Mouse (Mus musculus): ENCODE data around the gene P3h1.
A peak's percentile ranks its signal among the peaks of the same experiment; 100 is the strongest.

P3h1 gene

GRCm38 (mm10) chr4:119232410-119233255, at the start of gene P3h1, which contains the start of gene AU022252:
TSS of gene P3h1 (plus strand) at chr4:119232915.
TSS of gene AU022252 (minus strand) at chr4:119232712.
- peak; percentile 99 for DNase-seq

DNA sequence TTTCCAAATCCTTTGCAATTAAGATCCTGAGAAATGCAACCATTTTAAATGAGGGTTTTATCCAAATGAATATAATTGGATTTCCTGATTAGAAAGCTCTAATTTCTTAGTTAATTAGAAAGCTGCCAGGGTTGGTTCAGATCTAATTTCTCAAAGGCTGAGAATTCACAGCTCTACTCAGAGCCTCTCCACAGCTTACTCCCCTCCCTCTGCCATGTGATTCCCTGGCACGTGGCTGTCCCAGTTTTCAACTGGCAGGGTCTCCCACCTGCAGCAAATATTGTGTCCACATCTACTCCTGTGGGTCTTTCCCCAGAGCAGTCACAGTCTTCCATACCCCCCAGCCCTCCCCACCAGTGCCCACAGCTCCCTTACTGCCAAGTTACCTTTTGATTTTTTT, 49.2 kb upstream of the P3h1 start:
- DNase-seq, result no peak

DNA sequence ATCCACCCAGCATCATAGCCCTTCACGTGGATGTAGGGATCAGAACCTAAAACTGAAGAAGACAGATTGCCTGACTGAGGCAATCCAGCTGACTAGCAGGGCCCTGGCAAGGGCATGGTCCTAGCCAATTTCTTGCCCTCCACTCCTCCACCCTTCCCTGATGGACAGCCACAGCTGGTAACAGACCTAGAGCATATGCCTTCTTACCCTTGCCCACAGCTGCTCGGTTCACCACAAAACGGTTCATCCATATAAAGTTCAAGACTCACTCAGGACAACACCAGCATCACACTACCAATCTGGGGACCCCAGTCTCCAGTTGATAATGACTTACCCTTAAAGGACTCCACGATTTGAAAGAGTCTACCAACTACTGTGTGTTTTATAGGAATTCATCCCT, 46.9 kb upstream of the P3h1 start:
- DNase-seq, result no peak

DNA sequence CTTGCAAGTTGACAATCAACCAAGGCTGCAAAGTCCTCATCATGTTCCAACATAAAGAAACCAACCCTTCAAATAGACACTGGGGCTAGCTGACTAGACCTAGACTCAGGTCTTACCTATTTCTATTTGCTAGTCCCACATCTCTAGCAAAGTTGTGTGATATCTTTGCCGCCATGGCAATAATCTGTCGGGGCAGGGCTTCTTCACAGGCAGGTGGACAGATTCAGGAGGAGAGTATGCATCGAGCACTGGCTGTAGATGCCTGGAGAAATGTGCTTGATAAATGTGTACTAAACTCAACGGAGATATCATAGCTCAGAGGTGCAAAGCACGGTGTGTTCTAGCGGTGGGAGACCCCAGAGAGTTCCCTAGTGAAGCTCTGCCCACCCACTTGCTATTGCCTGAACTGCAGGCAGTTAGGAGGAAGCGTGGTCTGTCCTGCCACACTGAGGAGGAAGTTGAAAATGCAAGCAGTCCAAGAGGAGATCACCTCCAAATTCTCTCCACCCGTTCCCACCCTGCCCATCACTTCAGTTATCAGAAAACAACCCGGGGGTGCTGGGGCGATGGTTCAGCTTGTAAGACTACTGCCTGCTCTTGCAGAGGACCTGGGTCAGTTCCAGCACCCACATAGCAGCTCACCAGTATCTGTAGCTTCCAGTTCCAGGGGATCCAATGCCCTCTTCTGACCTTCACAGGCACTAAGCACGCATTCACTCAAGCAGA, 44.5 kb upstream of the P3h1 start:
- DNase-seq, result no peak

DNA sequence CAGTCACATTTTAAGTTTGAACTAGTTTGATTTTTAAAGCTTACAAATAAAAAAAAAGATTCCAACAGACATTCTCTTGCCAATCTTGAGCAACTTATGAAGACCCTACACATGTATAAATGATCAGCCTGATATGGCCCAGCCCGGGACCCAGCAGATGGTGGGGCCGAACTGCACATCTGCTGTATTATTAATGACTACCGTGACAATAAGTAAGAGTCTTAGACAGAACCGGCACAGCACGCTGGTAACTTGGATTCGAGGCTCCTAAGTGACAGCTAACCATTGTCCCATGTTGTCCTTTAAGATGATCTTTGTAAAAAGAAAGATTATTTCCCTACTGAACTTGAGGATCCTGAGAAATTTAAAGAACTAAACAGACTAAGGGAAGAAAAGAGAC, 43.3 kb upstream of the P3h1 start:
- DNase-seq, result no peak

GRCm38 (mm10) chr4:119189864-119190263, 42.9 kb upstream of the P3h1 start, which contains the start of gene Ermap:
TSS of gene Ermap (minus strand) at chr4:119190011.
- no peak for DNase-seq

DNA sequence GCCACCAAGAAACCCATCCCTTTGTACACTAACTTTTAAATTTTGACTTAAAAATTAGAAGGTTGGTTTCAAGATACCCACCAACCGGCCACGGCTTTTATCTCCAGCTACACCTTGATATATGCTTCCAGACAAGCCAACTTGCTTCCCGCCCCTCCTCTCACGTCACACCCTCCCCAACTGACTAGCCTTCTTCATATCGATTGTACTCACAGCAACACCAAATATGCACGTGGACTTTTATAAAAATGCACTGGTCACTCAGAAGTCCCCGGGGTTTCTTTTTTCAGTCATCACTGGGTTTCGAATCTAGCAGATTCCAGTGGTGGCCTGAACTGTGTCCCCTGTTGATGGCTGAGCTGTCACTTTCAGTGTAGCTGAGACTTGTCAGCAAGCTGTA, 42.1 kb upstream of the P3h1 start:
- DNase-seq, result no peak

DNA sequence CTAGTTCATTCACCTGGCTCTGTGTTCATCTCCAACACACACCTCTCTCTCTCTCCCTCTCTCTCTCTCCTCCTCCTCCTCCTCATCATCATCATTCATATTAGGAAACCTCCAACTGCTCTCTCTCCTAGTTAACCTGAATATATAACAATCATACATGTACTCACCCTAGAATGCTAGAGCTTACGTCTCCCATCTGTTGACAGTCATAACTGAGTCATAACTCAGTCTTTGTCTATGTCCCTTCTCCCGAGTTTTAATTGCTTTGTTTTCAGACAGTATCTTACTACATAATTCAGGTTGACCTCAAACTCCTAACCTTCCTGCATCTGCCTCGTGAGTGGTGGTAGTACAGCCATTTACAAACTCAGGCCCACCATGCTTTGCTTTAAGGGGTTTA, 41.4 kb upstream of the P3h1 start:
- no peak for DNase-seq

- no peak for DNase-seq
Measured at GRCm38 (mm10) chr4:119192757-119193156, 40.0 kb upstream of the P3h1 start.

DNA sequence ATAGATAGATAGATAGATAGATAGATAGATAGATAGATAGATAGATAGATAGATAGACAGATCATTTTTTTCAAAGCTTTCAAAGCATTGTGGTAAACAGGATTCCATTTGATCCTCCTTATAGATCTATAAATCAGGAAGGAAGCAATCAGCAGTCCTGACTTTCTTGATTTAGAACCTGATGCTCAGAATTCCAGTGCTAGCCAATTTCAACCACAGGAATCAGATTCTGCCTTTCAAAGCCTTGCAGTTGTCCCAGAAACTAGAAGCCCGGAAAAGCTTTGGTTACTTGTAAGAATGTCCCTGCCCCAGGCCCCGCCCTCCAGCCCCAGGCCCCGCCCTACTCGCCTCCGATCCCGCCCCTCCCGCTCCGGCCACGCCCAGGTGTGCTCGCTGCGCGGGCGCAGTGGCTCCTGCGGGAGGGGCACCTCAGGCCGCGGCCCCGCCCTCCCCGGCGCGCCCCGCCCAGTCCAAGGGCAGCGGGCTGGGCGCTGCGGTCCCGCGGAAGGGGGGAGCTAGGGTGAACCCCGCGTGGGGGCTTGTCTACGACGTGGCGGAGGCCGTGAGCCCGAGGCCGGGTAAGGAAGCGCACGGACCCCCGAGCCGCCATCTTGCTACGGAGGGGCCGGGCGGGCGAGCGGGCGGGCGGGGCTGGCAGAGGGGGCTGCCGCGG, 37.7 kb upstream of the P3h1 start, which contains the start of gene Svbp:
Gene Svbp, plus strand, starts transcription at position 398 of the 673 bp plus-strand sequence.
- DNase-seq, result peak; percentile 92

DNA sequence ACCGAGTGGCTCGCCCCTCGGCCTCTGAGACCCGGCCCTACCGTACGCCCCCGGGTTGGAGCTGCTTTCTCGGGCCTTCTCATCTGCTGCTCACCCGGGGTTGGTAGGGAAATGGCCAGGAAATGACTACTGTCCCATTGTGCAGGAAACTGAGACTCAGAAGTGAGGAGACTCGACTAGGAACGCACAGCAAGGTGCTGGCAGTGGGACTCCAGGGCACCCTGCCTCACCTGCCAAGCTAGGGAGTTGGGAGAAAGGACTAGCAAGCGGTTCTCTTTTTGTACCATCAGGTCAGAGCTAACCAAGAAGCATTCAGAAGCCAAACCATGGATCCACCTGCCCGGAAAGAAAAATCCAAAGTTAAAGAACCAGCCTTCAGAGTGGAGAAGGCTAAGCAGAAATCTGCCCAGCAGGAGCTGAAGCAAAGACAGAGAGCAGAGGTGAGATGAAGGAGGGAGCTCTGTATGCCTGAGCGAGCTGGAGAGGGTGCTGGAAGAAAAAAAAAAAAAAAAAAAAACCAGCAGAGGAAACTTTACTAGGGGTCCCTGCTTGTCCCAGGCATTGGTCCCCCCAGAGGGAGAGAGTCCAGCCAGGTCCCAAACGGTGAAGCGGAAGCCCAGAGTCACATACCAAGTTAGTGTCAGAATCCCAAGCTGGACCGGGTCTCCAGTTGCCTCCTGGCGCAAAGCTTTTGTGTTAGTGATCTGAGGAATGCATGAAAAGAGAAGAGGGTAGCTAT, 37.0 kb upstream of the P3h1 start:
- no peak for DNase-seq

DNA sequence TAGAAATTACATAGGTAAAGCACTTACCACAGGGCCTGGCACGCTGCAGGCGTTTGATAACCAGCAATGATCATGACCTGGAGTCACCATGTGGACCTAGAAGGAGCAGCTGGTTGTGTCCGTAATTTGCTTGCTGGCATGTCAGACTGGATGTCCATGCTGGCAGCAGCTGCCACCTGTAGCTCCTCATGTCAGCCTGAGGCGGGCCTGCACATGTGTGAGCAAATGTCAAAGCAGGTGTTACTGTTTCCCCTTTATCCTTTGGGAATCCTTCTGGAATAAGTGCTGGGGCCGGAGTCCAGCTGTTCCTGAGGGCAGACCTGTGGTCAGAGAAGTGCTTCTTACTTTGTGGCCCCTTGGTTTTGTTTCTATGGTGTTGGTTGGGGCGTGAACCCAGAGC, 34.6 kb upstream of the P3h1 start:
- DNase-seq, result no peak

- DNase-seq, result peak; percentile 55 to 71
Measured at GRCm38 (mm10) chr4:119204672-119205071, 28.0 kb upstream of the P3h1 start.

DNA sequence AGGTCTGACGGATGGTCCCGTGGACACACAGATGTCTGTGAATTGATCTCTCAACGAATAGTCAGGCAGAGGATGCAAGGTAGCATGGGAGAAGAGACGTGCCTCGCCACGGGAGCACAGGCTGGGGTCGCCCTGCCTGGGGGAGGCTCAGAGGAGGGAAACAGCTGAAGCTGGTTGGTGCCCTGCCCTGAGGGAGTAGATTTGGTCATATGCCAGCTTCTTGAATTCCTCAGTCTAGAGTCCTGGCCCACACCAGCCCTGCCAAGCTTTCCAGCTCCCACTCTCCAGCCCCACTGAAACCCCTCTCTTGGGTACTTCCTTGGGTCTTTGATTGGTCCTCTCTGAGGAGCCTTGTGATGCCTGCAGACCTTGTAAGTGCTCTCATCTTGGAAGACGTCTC, 16.0 kb upstream of the P3h1 start:
- no peak for DNase-seq

GRCm38 (mm10) chr4:119218169-119218568, 14.5 kb upstream of the P3h1 start, which contains the start of gene Tmem269:
TSS of gene Tmem269 (minus strand) at chr4:119218217.
- no peak for DNase-seq

- peak in 1 of 2 experiments; percentile 25 for DNase-seq
Measured at GRCm38 (mm10) chr4:119223696-119224095, 9.0 kb upstream of the P3h1 start.

DNA sequence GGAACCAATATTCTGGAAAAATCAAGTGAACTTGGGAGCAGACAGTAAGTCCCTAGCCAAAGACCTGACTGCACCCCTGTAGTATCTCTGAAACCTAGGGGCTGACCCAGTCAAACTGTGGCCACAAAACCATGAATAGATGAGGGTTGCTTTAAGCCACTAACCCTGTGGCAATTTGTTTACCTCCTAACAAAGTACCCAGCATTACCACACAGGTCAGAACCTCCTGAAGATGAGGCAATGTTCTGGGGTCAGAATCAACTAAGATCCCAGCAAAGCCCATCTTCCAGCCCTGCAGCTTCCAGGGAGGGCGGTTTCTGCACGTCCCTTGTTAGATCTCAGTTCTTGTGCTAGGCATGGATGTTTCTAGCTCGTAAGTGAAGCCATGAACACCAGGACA, 8.2 kb upstream of the P3h1 start:
- no peak for DNase-seq

GRCm38 (mm10) chr4:119225719-119226118, 7.0 kb upstream of the P3h1 start:
- no peak for DNase-seq

- no peak for DNase-seq
Measured at GRCm38 (mm10) chr4:119226751-119227150, 6.0 kb upstream of the P3h1 start.

- peak; percentile 54 to 65 for DNase-seq
Measured at GRCm38 (mm10) chr4:119233256-119233901, 664 bp downstream of the P3h1 start.

GRCm38 (mm10) chr4:119234348-119234747, 1.6 kb downstream of the P3h1 start:
- DNase-seq, result no peak

GRCm38 (mm10) chr4:119238661-119239060, 5.9 kb downstream of the P3h1 start:
- no peak for DNase-seq
